Mouse (Mus musculus): ENCODE measurements at regions not wholly inside any gene's neighbourhood (a gene's known extent, or its start where the extent isn't known, plus 50 kb on each side); places are given as distances from the start of the nearest gene placed in this dataset.

GRCm38 (mm10) chr13:53548396-53548795, 75.5 kb upstream of the Msx2 start:
- ATAC-seq (ENCODE audit: low read depth): no peak
- 70% methylated on average over 11 of the region's 11 CpGs for WGBS (ENCODE audit: insufficient replicate concordance)
- H3K36me3 ChIP-seq: no peaks in the 10 kb centered on the region

GRCm38 (mm10) chr13:53543291-53543690, 70.4 kb upstream of the Msx2 start:
- no peak overlapping the region for H3K9ac ChIP-seq
- no peaks in the 10 kb centered on the region for H3K36me3 ChIP-seq
- H3K27me3 ChIP-seq: no peaks in the 10 kb centered on the region
- no peaks in the 10 kb centered on the region for H3K4me1 ChIP-seq (replicated peaks)
- ATAC-seq (ENCODE audit: low read depth): no peak
- H3K9me3 ChIP-seq (replicated peaks): no peaks in the 10 kb centered on the region
- 68% methylated on average over 5 of the region's 5 CpGs for WGBS (ENCODE audit: insufficient replicate concordance)
- DNase-seq: no peak
- H3K4me3 ChIP-seq (replicated peaks): no peak overlapping the region
- no peak overlapping the region for H3K4me2 ChIP-seq
- no peak overlapping the region for H3K27ac ChIP-seq

More at GRCm38 (mm10) chr13:53548396-53548795, 75.5 kb upstream of the Msx2 start:
- no peak overlapping the region for H3K4me2 ChIP-seq
- no peak overlapping the region for H3K27ac ChIP-seq
- H3K4me1 ChIP-seq (replicated peaks): no peaks in the 10 kb centered on the region
- H3K9ac ChIP-seq: no peak overlapping the region
- H3K4me3 ChIP-seq (replicated peaks): no peak overlapping the region
- no peak for DNase-seq
- no peaks in the 10 kb centered on the region for H3K9me3 ChIP-seq (replicated peaks)
- H3K27me3 ChIP-seq: no peaks in the 10 kb centered on the region

GRCm38 (mm10) chr13:53539797-53540196, 66.9 kb upstream of the Msx2 start:
- Histone ChIP-seq H3K9ac (no peak overlapping the region), H3K4me1 (replicated peaks) (no peaks in the 10 kb centered on the region), H3K27me3 (no peaks in the 10 kb centered on the region), H3K9me3 (replicated peaks) (no peaks in the 10 kb centered on the region), H3K4me2 (no peak overlapping the region), H3K36me3 (no peaks in the 10 kb centered on the region), H3K27ac (no peak overlapping the region), H3K4me3 (replicated peaks) (no peak overlapping the region)
- DNase-seq: no peak
- WGBS (ENCODE audit: insufficient replicate concordance): 65% methylated on average over 5 of the region's 5 CpGs
- ATAC-seq (ENCODE audit: low read depth): no peak

- H3K4me1 ChIP-seq (replicated peaks): no peaks in the 10 kb centered on the region
- H3K4me2 ChIP-seq: no peak overlapping the region
- H3K27ac ChIP-seq: no peak overlapping the region
- no peak overlapping the region for H3K9ac ChIP-seq
- H3K27me3 ChIP-seq: no peaks in the 10 kb centered on the region
- ATAC-seq (ENCODE audit: low read depth) (no peak), DNase-seq (no peak)
- no peaks in the 10 kb centered on the region for H3K36me3 ChIP-seq
- no peak overlapping the region for H3K4me3 ChIP-seq (replicated peaks)
- WGBS (ENCODE audit: insufficient replicate concordance): 69% methylated on average over 6 of the region's 6 CpGs
- H3K9me3 ChIP-seq (replicated peaks): no peaks in the 10 kb centered on the region
Observed at GRCm38 (mm10) chr13:53537937-53538336, 65.1 kb upstream of the Msx2 start.

- WGBS (ENCODE audit: insufficient replicate concordance): 68% methylated on average over 10 of the region's 10 CpGs
- H3K4me3 ChIP-seq (replicated peaks): no peak overlapping the region
Observed at GRCm38 (mm10) chr13:53535781-53536425, 63.0 kb upstream of the Msx2 start.

GRCm38 (mm10) chr13:53533738-53534137, 60.9 kb upstream of the Msx2 start:
- Histone ChIP-seq H3K36me3 (no peaks in the 10 kb centered on the region), H3K27me3 (no peaks in the 10 kb centered on the region), H3K4me2 (no peak overlapping the region), H3K9ac (no peak overlapping the region), H3K4me3 (replicated peaks) (no peak overlapping the region), H3K9me3 (replicated peaks) (no peaks in the 10 kb centered on the region), H3K27ac (no peak overlapping the region), H3K4me1 (replicated peaks) (no peaks in the 10 kb centered on the region)
- WGBS (ENCODE audit: insufficient replicate concordance): 48% methylated on average over 8 of the region's 8 CpGs
- no peak for DNase-seq
- no peak for ATAC-seq (ENCODE audit: low read depth)

More at GRCm38 (mm10) chr13:53535781-53536425, 63.0 kb upstream of the Msx2 start:
- Histone ChIP-seq H3K9me3 (replicated peaks) (no peaks in the 10 kb centered on the region), H3K36me3 (no peaks in the 10 kb centered on the region), H3K4me2 (no peak overlapping the region), H3K27ac (no peak overlapping the region), H3K4me1 (replicated peaks) (no peaks in the 10 kb centered on the region), H3K9ac (no peak overlapping the region), H3K27me3 (no peaks in the 10 kb centered on the region)
- no peak for DNase-seq
- no peak for ATAC-seq (ENCODE audit: low read depth)

- Histone ChIP-seq H3K27me3 (no peaks in the 10 kb centered on the region), H3K4me3 (replicated peaks) (no peak overlapping the region), H3K9ac (no peak overlapping the region), H3K9me3 (replicated peaks) (no peaks in the 10 kb centered on the region), H3K36me3 (no peaks in the 10 kb centered on the region), H3K4me2 (no peak overlapping the region), H3K27ac (no peak overlapping the region), H3K4me1 (replicated peaks) (no peaks in the 10 kb centered on the region)
- WGBS (ENCODE audit: insufficient replicate concordance): 52% methylated on average over 9 of the region's 9 CpGs
- DNase-seq: no peak
- ATAC-seq (ENCODE audit: low read depth): no peak
Observed at GRCm38 (mm10) chr13:53526880-53527279, 54.0 kb upstream of the Msx2 start.

- ATAC-seq (ENCODE audit: low read depth) (no peak), DNase-seq (no peak)
- no peak overlapping the region for H3K27ac ChIP-seq
- no peak overlapping the region for H3K4me2 ChIP-seq
- H3K27me3 ChIP-seq: no peaks in the 10 kb centered on the region
- no peak overlapping the region for H3K9ac ChIP-seq
- H3K9me3 ChIP-seq (replicated peaks): no peaks in the 10 kb centered on the region
- H3K36me3 ChIP-seq: no peaks in the 10 kb centered on the region
- 25% methylated on average over 5 of the region's 5 CpGs for WGBS (ENCODE audit: insufficient replicate concordance)
- no peaks in the 10 kb centered on the region for H3K4me1 ChIP-seq (replicated peaks)
- no peak overlapping the region for H3K4me3 ChIP-seq (replicated peaks)
Observed at GRCm38 (mm10) chr13:53522807-53523206, 49.9 kb upstream of the Msx2 start.
